Mouse (Mus musculus): ENCODE measurements around the gene Trip10. TPM values are rescaled to one million over a fixed set of nuclear protein-coding genes. Genes with fewer than 3 reads are reported as not detected.
A peak's percentile ranks its signal among the peaks of the same experiment; 100 is the strongest.

Gene Trip10
- polyA plus RNA-seq, 1 experiment from 2014 or later: 32.5 TPM

GRCm38 (mm10) chr17:57255354-57255753, 6.1 kb downstream of the Trip10 start:
- Histone ChIP-seq H3K9ac (ENCODE audit: low read length) (no peak overlapping the region), H3K9me3 (ENCODE audit: control insufficient read depth, low read length) (no peaks in the 10 kb centered on the region), H3K27ac (ENCODE audit: low read depth, low read length) (no peak overlapping the region), H3K4me3 (ENCODE audit: low read depth, low read length) (no peak overlapping the region), H3K4me1 (replicated peaks; ENCODE audit: control insufficient read depth, insufficient read depth, low read length) (peaks cover 3% of the 10 kb centered on the region; the same call in 1 of the 2 replicates), H3K4me2 (ENCODE audit: low read depth, low read length, severe bottlenecking) (no peak overlapping the region), H3K36me3 (ENCODE audit: control insufficient read depth, insufficient read depth, low read length) (peaks cover 10% of the 10 kb centered on the region), H3K27me3 (ENCODE audit: control insufficient read depth, insufficient read depth, low read length) (no peaks in the 10 kb centered on the region)
- WGBS: 95% methylated on average over 14 of the region's 14 CpGs
- DNase-seq (ENCODE audit: low spot score) (peak; percentile 37), ATAC-seq (replicated peaks; ENCODE audit: low FRiP score) (no peak)

GRCm38 (mm10) chr17:57256921-57257485, 7.7 kb downstream of the Trip10 start:
- Histone ChIP-seq H3K27me3 (ENCODE audit: control insufficient read depth, insufficient read depth, low read length) (no peaks in the 10 kb centered on the region), H3K4me1 (replicated peaks; ENCODE audit: control insufficient read depth, insufficient read depth, low read length) (no peaks in the 10 kb centered on the region; the same call in 1 of the 2 replicates), H3K9me3 (ENCODE audit: control insufficient read depth, low read length) (no peaks in the 10 kb centered on the region), H3K4me3 (ENCODE audit: low read depth, low read length) (no peak overlapping the region), H3K27ac (ENCODE audit: low read depth, low read length) (no peak overlapping the region), H3K4me2 (ENCODE audit: low read depth, low read length, severe bottlenecking) (no peak overlapping the region), H3K9ac (ENCODE audit: low read length) (no peak overlapping the region), H3K36me3 (ENCODE audit: control insufficient read depth, insufficient read depth, low read length) (peaks cover 10% of the 10 kb centered on the region)
- ATAC-seq (replicated peaks; ENCODE audit: low FRiP score) (no peak), DNase-seq (ENCODE audit: low spot score) (peak; percentile 36)
- 96% methylated on average over 22 of the region's 22 CpGs for WGBS

GRCm38 (mm10) chr17:57258191-57258590, 8.9 kb downstream of the Trip10 start:
- Histone ChIP-seq H3K9me3 (ENCODE audit: control insufficient read depth, low read length) (no peaks in the 10 kb centered on the region), H3K9ac (ENCODE audit: low read length) (no peak overlapping the region), H3K4me3 (ENCODE audit: low read depth, low read length) (no peak overlapping the region), H3K27ac (ENCODE audit: low read depth, low read length) (no peak overlapping the region), H3K4me2 (ENCODE audit: low read depth, low read length, severe bottlenecking) (no peak overlapping the region), H3K4me1 (replicated peaks; ENCODE audit: control insufficient read depth, insufficient read depth, low read length) (no peaks in the 10 kb centered on the region; the same call in 1 of the 2 replicates), H3K27me3 (ENCODE audit: control insufficient read depth, insufficient read depth, low read length) (no peaks in the 10 kb centered on the region), H3K36me3 (ENCODE audit: control insufficient read depth, insufficient read depth, low read length) (peaks cover 10% of the 10 kb centered on the region)
- peak; percentile 9 for DNase-seq (ENCODE audit: low spot score)
- WGBS: 99% methylated on average over 3 of the region's 3 CpGs
- ATAC-seq (replicated peaks; ENCODE audit: low FRiP score): no peak

GRCm38 (mm10) chr17:57259742-57260141, 10.5 kb downstream of the Trip10 start:
- Histone ChIP-seq H3K9me3 (ENCODE audit: control insufficient read depth, low read length) (no peaks in the 10 kb centered on the region), H3K4me1 (replicated peaks; ENCODE audit: control insufficient read depth, insufficient read depth, low read length) (no peaks in the 10 kb centered on the region; the same call in 1 of the 2 replicates), H3K27me3 (ENCODE audit: control insufficient read depth, insufficient read depth, low read length) (no peaks in the 10 kb centered on the region), H3K9ac (ENCODE audit: low read length) (no peak overlapping the region), H3K27ac (ENCODE audit: low read depth, low read length) (no peak overlapping the region), H3K4me2 (ENCODE audit: low read depth, low read length, severe bottlenecking) (no peak overlapping the region), H3K36me3 (ENCODE audit: control insufficient read depth, insufficient read depth, low read length) (peaks cover 5% of the 10 kb centered on the region; the same call in 1 of the 2 replicates), H3K4me3 (ENCODE audit: low read depth, low read length) (no peak overlapping the region)
- 87% methylated on average over 8 of the region's 8 CpGs for WGBS
- peak; percentile 27 for DNase-seq (ENCODE audit: low spot score)
- no peak for ATAC-seq (replicated peaks; ENCODE audit: low FRiP score)

- Histone ChIP-seq H3K9ac (ENCODE audit: low read length) (no peak overlapping the region), H3K27me3 (ENCODE audit: control insufficient read depth, insufficient read depth, low read length) (no peaks in the 10 kb centered on the region), H3K27ac (ENCODE audit: low read depth, low read length) (no peak overlapping the region), H3K9me3 (ENCODE audit: control insufficient read depth, low read length) (no peaks in the 10 kb centered on the region), H3K36me3 (ENCODE audit: control insufficient read depth, insufficient read depth, low read length) (peaks cover 3% of the 10 kb centered on the region; the same call in 1 of the 2 replicates), H3K4me3 (ENCODE audit: low read depth, low read length) (no peak overlapping the region), H3K4me2 (ENCODE audit: low read depth, low read length, severe bottlenecking) (no peak overlapping the region), H3K4me1 (replicated peaks; ENCODE audit: control insufficient read depth, insufficient read depth, low read length) (no peaks in the 10 kb centered on the region; the same call in 1 of the 2 replicates)
- 92% methylated on average over 9 of the region's 9 CpGs for WGBS
- DNase-seq (ENCODE audit: low spot score) (peak; percentile 18), ATAC-seq (replicated peaks; ENCODE audit: low FRiP score) (no peak)
Observed at GRCm38 (mm10) chr17:57260351-57260750, 11.1 kb downstream of the Trip10 start.

- WGBS: 96% methylated on average over 4 of the region's 4 CpGs
Observed at GRCm38 (mm10) chr17:57261286-57261685, 12.0 kb downstream of the Trip10 start.

GRCm38 (mm10) chr17:57261796-57262195, 12.5 kb downstream of the Trip10 start:
- ATAC-seq (replicated peaks; ENCODE audit: low FRiP score): no peak
- H3K9me3 ChIP-seq (ENCODE audit: control insufficient read depth, low read length): no peaks in the 10 kb centered on the region
- DNase-seq (ENCODE audit: low spot score): no peak
- H3K27ac ChIP-seq (ENCODE audit: low read depth, low read length): no peak overlapping the region
- no peak overlapping the region for H3K4me2 ChIP-seq (ENCODE audit: low read depth, low read length, severe bottlenecking)
- H3K27me3 ChIP-seq (ENCODE audit: control insufficient read depth, insufficient read depth, low read length): no peaks in the 10 kb centered on the region
- WGBS: 29% methylated on average over 1 of the region's 1 CpGs
- H3K9ac ChIP-seq (ENCODE audit: low read length): no peak overlapping the region
- peaks cover 3% of the 10 kb centered on the region; the same call in 1 of the 2 replicates for H3K36me3 ChIP-seq (ENCODE audit: control insufficient read depth, insufficient read depth, low read length)
- no peak overlapping the region for H3K4me3 ChIP-seq (ENCODE audit: low read depth, low read length)
- no peaks in the 10 kb centered on the region; the same call in 1 of the 2 replicates for H3K4me1 ChIP-seq (replicated peaks; ENCODE audit: control insufficient read depth, insufficient read depth, low read length)

More at GRCm38 (mm10) chr17:57261286-57261685, 12.0 kb downstream of the Trip10 start:
- H3K27ac ChIP-seq (ENCODE audit: low read depth, low read length): no peak overlapping the region
- no peaks in the 10 kb centered on the region for H3K27me3 ChIP-seq (ENCODE audit: control insufficient read depth, insufficient read depth, low read length)
- peaks cover 3% of the 10 kb centered on the region; the same call in 1 of the 2 replicates for H3K36me3 ChIP-seq (ENCODE audit: control insufficient read depth, insufficient read depth, low read length)
- H3K4me2 ChIP-seq (ENCODE audit: low read depth, low read length, severe bottlenecking): no peak overlapping the region
- DNase-seq (ENCODE audit: low spot score) (peak; percentile 35), ATAC-seq (replicated peaks; ENCODE audit: low FRiP score) (no peak)
- H3K9me3 ChIP-seq (ENCODE audit: control insufficient read depth, low read length): no peaks in the 10 kb centered on the region
- H3K4me1 ChIP-seq (replicated peaks; ENCODE audit: control insufficient read depth, insufficient read depth, low read length): no peaks in the 10 kb centered on the region; the same call in 1 of the 2 replicates
- no peak overlapping the region for H3K9ac ChIP-seq (ENCODE audit: low read length)
- no peak overlapping the region for H3K4me3 ChIP-seq (ENCODE audit: low read depth, low read length)

- ATAC-seq (replicated peaks; ENCODE audit: low FRiP score): no peak
- 89% methylated on average over 17 of the region's 17 CpGs for WGBS
- peak; percentile 46 for DNase-seq (ENCODE audit: low spot score)
- Histone ChIP-seq H3K9ac (ENCODE audit: low read length) (no peak overlapping the region), H3K27me3 (ENCODE audit: control insufficient read depth, insufficient read depth, low read length) (no peaks in the 10 kb centered on the region), H3K9me3 (ENCODE audit: control insufficient read depth, low read length) (no peaks in the 10 kb centered on the region), H3K4me3 (ENCODE audit: low read depth, low read length) (no peak overlapping the region), H3K4me1 (replicated peaks; ENCODE audit: control insufficient read depth, insufficient read depth, low read length) (no peaks in the 10 kb centered on the region; the same call in 1 of the 2 replicates), H3K27ac (ENCODE audit: low read depth, low read length) (no peak overlapping the region), H3K36me3 (ENCODE audit: control insufficient read depth, insufficient read depth, low read length) (no peaks in the 10 kb centered on the region; the same call in 1 of the 2 replicates), H3K4me2 (ENCODE audit: low read depth, low read length, severe bottlenecking) (no peak overlapping the region)
Observed at GRCm38 (mm10) chr17:57262901-57263550, 13.8 kb downstream of the Trip10 start.

Measured in forebrain, embryonic 11.5 days (tissue).